Mouse (Mus musculus) ovary, postnatal 14 days (tissue): Measurements from ENCODE around the gene Tnp2.

Experiments used
- DNase-seq: peaks from one replicate; pipeline ENCODE4 v3.0.0; 2022; ENCODE audit warnings: low spot score

Tnp2 gene

GRCm38 (mm10) chr16:10788866-10789265, 406 bp upstream of the Tnp2 start:
- no peak for DNase-seq

GRCm38 (mm10) chr16:10787548-10788058, 857 bp downstream of the Tnp2 start:
- no peak for DNase-seq

GRCm38 (mm10) chr16:10786782-10787547, 1.5 kb downstream of the Tnp2 start:
- no peak for DNase-seq

- DNase-seq: peak; percentile 69
These were observed 2.2 kb downstream of the Tnp2 start for GRCm38 (mm10) chr16:10786288-10786687.

GRCm38 (mm10) chr16:10785371-10786231, 2.9 kb downstream of the Tnp2 start, which contains the start of gene Socs1:
TSS of gene Socs1 (minus strand) at chr16:10785536.
- peak; percentile 76 for DNase-seq

- DNase-seq: peak; percentile 98
These were observed 3.6 kb downstream of the Tnp2 start for GRCm38 (mm10) chr16:10784793-10785370.

GRCm38 (mm10) chr16:10783883-10784792, 4.3 kb downstream of the Tnp2 start:
- DNase-seq: no peak

GRCm38 (mm10) chr16:10783451-10783850, 5.0 kb downstream of the Tnp2 start:
- DNase-seq: no peak

GRCm38 (mm10) chr16:10783152-10783434, 5.4 kb downstream of the Tnp2 start:
- no peak for DNase-seq

- no peak for DNase-seq
These were observed 5.9 kb downstream of the Tnp2 start for GRCm38 (mm10) chr16:10782377-10783151.

- no peak for DNase-seq
These were observed 6.5 kb downstream of the Tnp2 start for GRCm38 (mm10) chr16:10781862-10782371.

- DNase-seq: no peak
These were observed 7.8 kb downstream of the Tnp2 start for GRCm38 (mm10) chr16:10780631-10781120.

- DNase-seq: no peak
These were observed 10.8 kb downstream of the Tnp2 start for GRCm38 (mm10) chr16:10777579-10778160.

- DNase-seq: no peak
These were observed 12.1 kb downstream of the Tnp2 start for GRCm38 (mm10) chr16:10776322-10776721.

- DNase-seq: no peak
These were observed 13.7 kb downstream of the Tnp2 start for GRCm38 (mm10) chr16:10774726-10775125.

GRCm38 (mm10) chr16:10773543-10773942, 14.9 kb downstream of the Tnp2 start:
- DNase-seq: no peak

GRCm38 (mm10) chr16:10771769-10772510, 16.5 kb downstream of the Tnp2 start:
- no peak for DNase-seq

GRCm38 (mm10) chr16:10770531-10771325, 17.7 kb downstream of the Tnp2 start:
- no peak for DNase-seq
